Mouse (Mus musculus) common myeloid progenitor, adult 5-6 weeks (primary cell): ENCODE data around the gene Ddx19b. TPM values are rescaled to one million over a fixed set of nuclear protein-coding genes. Genes with fewer than 3 reads are reported as not detected.
"Not testable (repeated sequence)": the region's sequence is repeated elsewhere in the genome, so short reads cannot be mapped to it uniquely, and the experiment has no call there.

ENCODE experiments used
- ATAC-seq: replicated peaks from 2 replicates; pipeline ENCODE4 v1.8.0; 2016; ENCODE audit warnings: low read depth, mild to moderate bottlenecking, moderate TSS enrichment, inconsistent platforms; ENCODE audit not compliant: poor library complexity, severe bottlenecking
- total RNA-seq: library from RNA; stranded (forward); fragments of 200-1000, 187-1606 nt; gene quantifications from 2 replicates; pipeline ENCODE4 v1.2.3, GENCODE M21; 2017

The Ddx19b gene
- total RNA-seq, 1 experiment from 2014 or later, result 14.0 TPM

GRCm38 (mm10) chr8:111042546-111042945, 11.0 kb upstream of the Ddx19b start:
- ATAC-seq, result no peak

- no peak for ATAC-seq
Observed at GRCm38 (mm10) chr8:111036591-111036990, 5.0 kb upstream of the Ddx19b start.

- ATAC-seq, result no peak
Observed at GRCm38 (mm10) chr8:111034276-111034675, 2.7 kb upstream of the Ddx19b start.

- ATAC-seq, result peak; percentile 99
Observed at GRCm38 (mm10) chr8:111033482-111034215, 2.1 kb upstream of the Ddx19b start.

- no peak for ATAC-seq
Observed at GRCm38 (mm10) chr8:111032916-111033315, 1.4 kb upstream of the Ddx19b start, which contains the start of gene Aars. Aars (plus strand) TSS chr8:111033144.

GRCm38 (mm10) chr8:111030045-111030444, 1.5 kb downstream of the Ddx19b start:
- no peak for ATAC-seq

GRCm38 (mm10) chr8:111029589-111029988, 2.0 kb downstream of the Ddx19b start:
- no peak for ATAC-seq

GRCm38 (mm10) chr8:111027391-111027937, 4.1 kb downstream of the Ddx19b start:
- peak; percentile 98 for ATAC-seq

GRCm38 (mm10) chr8:111026609-111027008, 4.9 kb downstream of the Ddx19b start:
- ATAC-seq, result not testable (repeated sequence)

GRCm38 (mm10) chr8:111010230-111010991, 21.1 kb downstream of the Ddx19b start:
- ATAC-seq, result not testable (repeated sequence)

GRCm38 (mm10) chr8:110997547-110998531, 33.7 kb downstream of the Ddx19b start, which contains the start of gene Ddx19a:
Ddx19a (minus strand) TSS chr8:110997800.
- peak; percentile 97 for ATAC-seq

GRCm38 (mm10) chr8:110996641-110997430, 34.7 kb downstream of the Ddx19b start:
- ATAC-seq, result no peak; the same call in 1 of the 2 replicates

GRCm38 (mm10) chr8:110990017-110990416, 41.5 kb downstream of the Ddx19b start:
- no peak for ATAC-seq

- peak; percentile 99 for ATAC-seq
Observed at GRCm38 (mm10) chr8:110987805-110988744, 43.5 kb downstream of the Ddx19b start.

GRCm38 (mm10) chr8:110981304-110981703, 50.2 kb downstream of the Ddx19b start:
- peak; percentile 60 for ATAC-seq

GRCm38 (mm10) chr8:110977987-110978386, 53.6 kb downstream of the Ddx19b start:
- ATAC-seq, result not testable (repeated sequence)

- ATAC-seq, result not testable (repeated sequence)
Observed at GRCm38 (mm10) chr8:110976532-110976931, 55.0 kb downstream of the Ddx19b start.
